Mouse (Mus musculus): ENCODE results near the gene Hist1h2ad.

- TF ChIP-seq TAL1 (IDR thresholded peaks at IDR 0.05; ENCODE audit: low read length) = peak; percentile 92
- TF ChIP-seq GATA1 (IDR thresholded peaks at IDR 0.05; ENCODE audit: low read length) = peak; percentile 89
These were observed 21.6 kb downstream of the Hist1h2ad start for GRCm38 (mm10) chr13:23595622-23596372.

All from erythroblast, embryonic 14.5 days (primary cell).